Comparison of ENCODE assay signal across 8 mouse cellular contexts in genomic region chr10:79852827-79853226, GRCm38 (mm10). TPM values are rescaled to one million over a fixed set of nuclear protein-coding genes. Genes with fewer than 3 reads are reported as not detected.
A peak's percentile ranks its signal among the peaks of the same experiment; 100 is the strongest.
DNase-seq lines count a peak whose midpoint lies in the region; ATAC-seq and TF ChIP-seq lines count a peak whose summit lies in the region.

No protein-coding gene starts in this region.

- no peak for TF ChIP-seq POLR2A in testis, adult 2 months (IDR thresholded peaks at IDR 0.05; ENCODE audit: control insufficient read depth, low read depth, low read length)

- 0 out of 2 replicates have a peak, but pooled peaks have one; percentile 2 for TF ChIP-seq CTCF in testis, adult 2 months (IDR thresholded peaks at IDR 0.05; ENCODE audit: control insufficient read depth, insufficient read depth, insufficient replicate concordance, low read depth, low read length)

- peak overlapping the region; percentile 97 for H3K4me3 ChIP-seq in testis, adult 2 months (ENCODE audit: control insufficient read depth, low read depth, low read length)
- peak overlapping the region; percentile 99 for H3K4me3 ChIP-seq in limb, embryonic 13.5 days
- H3K4me3 ChIP-seq in stomach, embryonic 16.5 days (replicated peaks; ENCODE audit: low read length) = peak overlapping the region; percentile 97

- H3K36me3 ChIP-seq in testis, adult 2 months (ENCODE audit: control insufficient read depth, insufficient read depth, low read length) = peaks cover 3% of the 10 kb centered on the region
- H3K36me3 ChIP-seq in limb, embryonic 13.5 days = peaks cover 20% of the 10 kb centered on the region
- H3K36me3 ChIP-seq in stomach, embryonic 16.5 days (ENCODE audit: control insufficient read depth, insufficient read depth, low read length) = no peaks in the 10 kb centered on the region

- H3K9ac ChIP-seq in limb, embryonic 13.5 days = peak overlapping the region; percentile 80
- peak overlapping the region; percentile 84 for H3K9ac ChIP-seq in stomach, embryonic 16.5 days (ENCODE audit: low read length)

- WGBS in limb, embryonic 13.5 days = 17% methylated on average over 8 of the region's 8 CpGs
- WGBS in stomach, embryonic 16.5 days = 15% methylated on average over 8 of the region's 8 CpGs

- no peak for ATAC-seq in limb, embryonic 13.5 days (ENCODE audit: low FRiP score, low read depth)
- ATAC-seq in stomach, embryonic 16.5 days (ENCODE audit: insufficient read depth, low FRiP score) = no peak

- H3K27ac ChIP-seq in testis, adult 2 months (ENCODE audit: control insufficient read depth, insufficient read depth, low read depth, low read length) = peak overlapping the region; percentile 96
- peak overlapping the region; percentile 100 for H3K27ac ChIP-seq in limb, embryonic 13.5 days
- peak overlapping the region; percentile 100 for H3K27ac ChIP-seq in stomach, embryonic 16.5 days (ENCODE audit: low read length)

- peaks cover 31% of the 10 kb centered on the region for H3K4me1 ChIP-seq in testis, adult 2 months (ENCODE audit: control insufficient read depth, insufficient read depth, low read length)
- H3K4me1 ChIP-seq in limb, embryonic 13.5 days = peaks cover 46% of the 10 kb centered on the region
- peaks cover 42% of the 10 kb centered on the region for H3K4me1 ChIP-seq in stomach, embryonic 16.5 days (ENCODE audit: control insufficient read depth, insufficient read depth, low read length)

- H3K9me3 ChIP-seq in limb, embryonic 13.5 days = no peaks in the 10 kb centered on the region
- H3K9me3 ChIP-seq in stomach, embryonic 16.5 days (replicated peaks; ENCODE audit: control insufficient read depth, low read length) = no peaks in the 10 kb centered on the region

- DNase-seq in embryo, embryonic 10.5 days (ENCODE audit: low spot score) = peak; percentile 46
- DNase-seq in embryo, embryonic 10 days (ENCODE audit: low spot score) = no peak
- no peak for DNase-seq in testis, postnatal 10 days (ENCODE audit: low spot score)
- no peak for DNase-seq in cerebellum, postnatal 4 days (ENCODE audit: low spot score in 2 of 2)
- no peak for DNase-seq in frontal cortex, postnatal 14 days (ENCODE audit: low spot score in 2 of 2)

- peak overlapping the region; percentile 79 for H3K4me2 ChIP-seq in limb, embryonic 13.5 days (replicated peaks)
- H3K4me2 ChIP-seq in stomach, embryonic 16.5 days (ENCODE audit: low read depth, low read length) = peak overlapping the region; percentile 91

- H3K27me3 ChIP-seq in testis, adult 2 months (ENCODE audit: control insufficient read depth, insufficient read depth, low read length) = no peaks in the 10 kb centered on the region
- H3K27me3 ChIP-seq in limb, embryonic 13.5 days = no peaks in the 10 kb centered on the region
- no peaks in the 10 kb centered on the region for H3K27me3 ChIP-seq in stomach, embryonic 16.5 days (ENCODE audit: control insufficient read depth, insufficient read depth, low read length)

RNA-seq across cellular contexts. Expression of gene Ptbp1, which starts 1.4 kb away (rescaled TPM):
- 125 and 126 TPM in 2 replicates for polyA plus RNA-seq in testis, adult 2 months (2012; rRNA removed)
- 347 and 366 TPM in 2 replicates for polyA plus RNA-seq in limb, embryonic 13.5 days (2015; fragmentation: Nextera tagmentation; extraction: Ambion mirVana)
- polyA plus RNA-seq in stomach, embryonic 16.5 days (2015; fragmentation: Nextera tagmentation; extraction: Ambion mirVana) = 268 and 308 TPM in 2 replicates

RNA-seq across cellular contexts. Expression of gene Prtn3, which starts 21.4 kb away (rescaled TPM):
- polyA plus RNA-seq in testis, adult 2 months (2012; rRNA removed) = 0.72 and 0.90 TPM in 2 replicates
- polyA plus RNA-seq in limb, embryonic 13.5 days (2015; fragmentation: Nextera tagmentation; extraction: Ambion mirVana) = 11.1 and 11.3 TPM in 2 replicates
- polyA plus RNA-seq in stomach, embryonic 16.5 days (2015; fragmentation: Nextera tagmentation; extraction: Ambion mirVana) = 4.1 and 7.2 TPM in 2 replicates

RNA-seq across cellular contexts. Expression of gene Plppr3, which starts 21.6 kb away (rescaled TPM):
- polyA plus RNA-seq in testis, adult 2 months (2012; rRNA removed) = 1.6 and 2.7 TPM in 2 replicates
- polyA plus RNA-seq in limb, embryonic 13.5 days (2015; fragmentation: Nextera tagmentation; extraction: Ambion mirVana) = 138 and 142 TPM in 2 replicates
- polyA plus RNA-seq in stomach, embryonic 16.5 days (2015; fragmentation: Nextera tagmentation; extraction: Ambion mirVana) = 28.7 and 29.1 TPM in 2 replicates

RNA-seq across cellular contexts. Expression of gene Misp, which starts 32.0 kb away (rescaled TPM):
- 0.27 and 0.36 TPM in 2 replicates for polyA plus RNA-seq in testis, adult 2 months (2012; rRNA removed)
- 0.90 and 1.4 TPM in 2 replicates for polyA plus RNA-seq in limb, embryonic 13.5 days (2015; fragmentation: Nextera tagmentation; extraction: Ambion mirVana)
- polyA plus RNA-seq in stomach, embryonic 16.5 days (2015; fragmentation: Nextera tagmentation; extraction: Ambion mirVana) = 50.6 and 62.3 TPM in 2 replicates

RNA-seq across cellular contexts. Expression of gene Elane, which starts 33.2 kb away (rescaled TPM):
- polyA plus RNA-seq in testis, adult 2 months (2012; rRNA removed) = 0.11 and 0.22 TPM in 2 replicates
- polyA plus RNA-seq in limb, embryonic 13.5 days (2015; fragmentation: Nextera tagmentation; extraction: Ambion mirVana) = 0.29 and 0.86 TPM in 2 replicates
- 6.3 and 9.8 TPM in 2 replicates for polyA plus RNA-seq in stomach, embryonic 16.5 days (2015; fragmentation: Nextera tagmentation; extraction: Ambion mirVana)
